Mouse (Mus musculus) gastrocnemius, adult 8-10 months (tissue): Measurements from ENCODE around the gene Prr23a3. TPM values are rescaled to one million over a fixed set of nuclear protein-coding genes. Genes with fewer than 3 reads are reported as not detected.

ENCODE experiments used
- DNase-seq, 2 experiments: peaks; one replicate each; pipeline ENCODE4 v3.0.0; 2022; ENCODE audit warnings: low spot score in 2 of 2
- total RNA-seq, 4 experiments: library from RNA; stranded (reverse); gene quantifications; 2 replicates each; pipeline ENCODE4 v1.2.4; 2022

The Prr23a3 gene
- not detected for total RNA-seq

GRCm38 (mm10) chr9:98864571-98864970 lies at the start of gene Prr23a3:
Gene Prr23a3 (plus strand): TSS chr9:98864767.
- DNase-seq, result no peak

GRCm38 (mm10) chr9:98816066-98816465 lies 48.5 kb upstream of the Prr23a3 start:
- no peak for DNase-seq

GRCm38 (mm10) chr9:98817592-98817991 lies 47.0 kb upstream of the Prr23a3 start:
- no peak for DNase-seq

GRCm38 (mm10) chr9:98818971-98819370 lies 45.6 kb upstream of the Prr23a3 start:
- no peak for DNase-seq

GRCm38 (mm10) chr9:98819481-98819880 lies 45.1 kb upstream of the Prr23a3 start:
- no peak for DNase-seq

- no peak for DNase-seq
These were observed 44.1 kb upstream of the Prr23a3 start for GRCm38 (mm10) chr9:98820461-98820860.

GRCm38 (mm10) chr9:98821067-98821466 lies 43.5 kb upstream of the Prr23a3 start:
- DNase-seq, result no peak

- no peak for DNase-seq
These were observed 40.8 kb upstream of the Prr23a3 start for GRCm38 (mm10) chr9:98823805-98824204.

- DNase-seq, result no peak
These were observed 35.1 kb upstream of the Prr23a3 start for GRCm38 (mm10) chr9:98829508-98829907.

- no peak for DNase-seq
These were observed 27.0 kb upstream of the Prr23a3 start for GRCm38 (mm10) chr9:98837537-98838074.

GRCm38 (mm10) chr9:98842117-98842516 lies 22.4 kb upstream of the Prr23a3 start, which contains the start of gene Prr23a1:
Gene Prr23a1 (plus strand): TSS chr9:98842503.
- DNase-seq, result no peak

GRCm38 (mm10) chr9:98856210-98856609 lies 8.4 kb upstream of the Prr23a3 start, which contains the start of gene Prr23a2:
Gene Prr23a2 (plus strand): TSS chr9:98856494.
- no peak for DNase-seq

- DNase-seq, result no peak
These were observed 1.1 kb upstream of the Prr23a3 start for GRCm38 (mm10) chr9:98863463-98863862.

- DNase-seq, result no peak
These were observed 36.9 kb downstream of the Prr23a3 start for GRCm38 (mm10) chr9:98901486-98901885.

GRCm38 (mm10) chr9:98902819-98903218 lies 38.3 kb downstream of the Prr23a3 start, which contains the start of gene 7420426K07Rik:
Gene 7420426K07Rik (plus strand): TSS chr9:98903119.
- DNase-seq, result no peak

Other genes with a start within 250 kb of the Prr23a3 start
- gene Prr23a1, start 22.3 kb upstream of the Prr23a3 start, total RNA-seq, result not detected
- not detected for gene Prr23a2, start 8.3 kb upstream of the Prr23a3 start, total RNA-seq
- gene 7420426K07Rik, start 38.4 kb downstream of the Prr23a3 start, total RNA-seq, result not detected
- not detected for gene Foxl2, start 90.5 kb downstream of the Prr23a3 start, total RNA-seq
- gene Faim, start 121.6 kb downstream of the Prr23a3 start, total RNA-seq, result 1 to 10 TPM in 2 of 4 experiments, under 1 TPM in 2; 0.82 to 2.5 (median 1.4) TPM
- gene Gm1123, start 170.9 kb downstream of the Prr23a3 start, total RNA-seq, result not detected